Mouse (Mus musculus) hematopoietic multipotent progenitor cell, adult 10-12 weeks (in vitro differentiated cells): ENCODE measurements around the gene Wdr91. TPM values are rescaled to one million over a fixed set of nuclear protein-coding genes. Genes with fewer than 3 reads are reported as not detected.

Experiments used
- polyA plus RNA-seq: library from polyadenylated mRNA; stranded (reverse); fragments of >175 nt; gene quantifications from 2 replicates; pipeline ENCODE4 v1.2.3, GENCODE M21; 2012; ENCODE audit warnings: low replicate concordance

Gene Wdr91
- polyA plus RNA-seq = 23.8 and 26.6 TPM in 2 replicates

GRCm38 (mm10) chr6:34910371-34911219 lies at the start of gene Wdr91:
Wdr91 (minus strand) TSS chr6:34910876.

GRCm38 (mm10) chr6:34919956-34920355 lies 9.3 kb upstream of the Wdr91 start, which contains the start of gene Stra8:
Stra8 (plus strand) TSS chr6:34920163.

GRCm38 (mm10) chr6:34877509-34878321 lies 33.0 kb downstream of the Wdr91 start, which contains the start of gene Cyren:
Cyren (minus strand) TSS chr6:34878060.

GRCm38 (mm10) chr6:34862791-34863403 lies 47.8 kb downstream of the Wdr91 start, which contains the start of gene Tmem140:
Tmem140 (plus strand) TSS chr6:34863146.

Other genes with a start within 250 kb of the Wdr91 start
- gene Agbl3, start 130.4 kb downstream of the Wdr91 start, polyA plus RNA-seq = 1.1 and 3.7 TPM in 2 replicates
- gene Tmem140, start 47.7 kb downstream of the Wdr91 start, polyA plus RNA-seq = 1.9 and 4.8 TPM in 2 replicates
- 7.5 and 9.8 TPM in 2 replicates for gene Cyren, start 32.8 kb downstream of the Wdr91 start, polyA plus RNA-seq
- gene Stra8, start 9.3 kb upstream of the Wdr91 start, polyA plus RNA-seq = 0.10 TPM in 1 of 2 replicates, not detected in the other
- 0.22 and 0.35 TPM in 2 replicates for gene Slc23a4, start 77.5 kb upstream of the Wdr91 start, polyA plus RNA-seq
- 2.2 and 11.6 TPM in 2 replicates for gene Cnot4, start 222.8 kb upstream of the Wdr91 start, polyA plus RNA-seq